Mouse (Mus musculus) c-Kit-positive CD71-negative TER-119-negative erythroid progenitor cells, embryonic 14.5 days (primary cell): ENCODE results near the gene Rab9.
"Not testable (repeated sequence)": the region's sequence is repeated elsewhere in the genome, so short reads cannot be mapped to it uniquely, and the experiment has no call there.

Source experiments
- DNase-seq: peaks from one replicate; pipeline ENCODE4 v3.0.0-alpha.2; 2013; ENCODE audit warnings: low read depth

Gene Rab9

DNA sequence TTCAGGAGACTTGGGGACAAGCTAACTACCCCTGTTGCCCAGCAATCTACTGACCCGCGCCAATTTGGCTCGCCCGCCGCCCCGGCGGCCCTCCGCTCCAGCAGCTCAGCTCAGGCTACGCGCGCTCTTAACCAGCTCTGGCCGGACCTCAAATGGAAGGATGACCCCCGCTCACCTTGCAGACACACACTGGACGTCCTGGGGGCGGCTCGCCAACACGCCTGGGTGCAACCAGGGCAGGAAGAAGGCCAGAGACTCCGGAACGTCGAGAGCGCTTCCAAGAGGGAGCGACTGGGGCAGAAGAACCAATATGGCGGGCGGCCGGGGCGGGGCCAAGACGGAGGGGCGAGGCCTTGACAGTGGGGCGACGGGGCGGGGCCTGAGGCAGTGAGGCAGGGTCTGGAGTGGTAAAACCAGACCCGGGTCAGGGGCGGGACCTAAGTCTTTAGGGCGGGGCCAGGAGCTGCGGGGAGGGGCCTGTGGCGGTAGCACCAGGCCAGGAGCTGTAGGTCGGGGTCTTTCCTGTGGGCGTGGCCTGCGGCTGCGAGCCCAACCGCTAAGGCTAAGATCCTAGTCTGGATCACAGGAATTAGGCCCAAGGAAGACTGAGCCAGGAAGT, at the start of gene Rab9:
Gene Rab9 (minus strand): TSS at position 503 of the 619 bp plus-strand sequence.
- DNase-seq, result peak; percentile 62

DNA sequence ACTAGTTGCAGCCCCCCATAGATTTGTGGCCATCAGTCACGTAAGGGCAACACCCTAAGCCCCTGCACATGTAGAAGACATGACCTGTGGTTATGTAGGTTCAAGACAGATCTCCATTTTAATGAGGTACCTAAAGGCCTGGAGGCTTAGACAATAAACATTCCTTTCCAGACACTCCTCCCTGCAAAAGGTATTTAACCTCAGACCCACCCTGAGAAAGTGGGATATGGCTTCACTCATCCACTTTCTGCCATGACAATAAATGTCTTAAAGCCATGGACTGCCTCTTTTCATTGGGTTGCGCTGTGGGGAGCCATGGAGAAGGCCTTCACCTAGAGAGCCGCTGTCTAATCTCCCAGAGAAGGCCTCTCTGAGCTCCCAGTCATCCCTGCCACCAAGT, 48.5 kb upstream of the Rab9 start:
- no peak for DNase-seq

DNA sequence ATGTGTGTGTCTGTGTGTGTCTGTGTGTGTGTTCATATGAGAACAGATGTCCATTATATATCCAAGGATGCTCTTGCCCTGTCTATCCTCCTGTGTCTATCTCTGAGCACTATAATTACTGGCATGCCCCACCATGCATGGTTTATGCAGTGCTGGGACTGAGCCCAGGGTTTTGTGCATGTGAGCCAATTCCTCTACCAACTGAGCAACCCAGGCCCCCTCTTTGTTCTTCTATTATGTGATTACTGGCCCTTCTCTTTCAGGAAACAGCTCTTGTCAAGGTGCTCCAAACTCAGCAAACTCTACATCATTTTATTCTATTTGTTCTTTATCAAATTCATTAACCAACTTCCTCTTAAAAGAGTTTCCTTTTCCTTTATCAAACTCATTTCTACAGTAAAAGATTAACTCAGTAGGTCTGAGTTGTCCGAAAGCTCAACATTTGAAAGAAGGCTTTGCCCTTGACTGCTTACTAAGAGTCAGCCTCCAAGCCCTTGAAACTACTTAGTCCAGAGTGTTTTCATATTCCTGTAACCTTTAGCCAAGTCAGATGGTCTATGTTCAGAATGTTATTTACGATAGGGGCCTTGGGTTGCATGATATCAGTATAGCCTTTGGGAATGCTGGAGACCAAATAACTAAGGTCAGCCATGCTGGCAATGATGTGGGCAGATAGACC, 46.1 kb upstream of the Rab9 start:
- no peak for DNase-seq

DNA sequence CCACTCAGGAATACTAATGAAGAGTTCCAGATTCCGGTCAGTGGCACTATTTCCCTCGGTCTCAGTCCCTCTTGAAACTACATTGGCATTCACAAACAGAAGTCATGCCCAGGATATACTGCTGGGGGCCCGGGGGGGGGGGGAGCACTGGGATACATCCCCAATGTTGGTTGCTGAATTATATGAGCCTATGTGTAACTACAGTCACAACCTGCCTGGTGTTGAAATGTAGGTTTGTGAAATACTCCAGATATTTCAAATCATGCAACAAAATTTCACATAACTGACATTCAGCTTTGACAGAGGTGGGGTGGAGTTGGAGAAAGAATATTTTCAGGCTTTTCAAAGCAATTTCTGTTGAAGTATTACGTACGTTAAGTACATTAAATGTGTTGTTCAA, 41.1 kb upstream of the Rab9 start:
- DNase-seq, result no peak

DNA sequence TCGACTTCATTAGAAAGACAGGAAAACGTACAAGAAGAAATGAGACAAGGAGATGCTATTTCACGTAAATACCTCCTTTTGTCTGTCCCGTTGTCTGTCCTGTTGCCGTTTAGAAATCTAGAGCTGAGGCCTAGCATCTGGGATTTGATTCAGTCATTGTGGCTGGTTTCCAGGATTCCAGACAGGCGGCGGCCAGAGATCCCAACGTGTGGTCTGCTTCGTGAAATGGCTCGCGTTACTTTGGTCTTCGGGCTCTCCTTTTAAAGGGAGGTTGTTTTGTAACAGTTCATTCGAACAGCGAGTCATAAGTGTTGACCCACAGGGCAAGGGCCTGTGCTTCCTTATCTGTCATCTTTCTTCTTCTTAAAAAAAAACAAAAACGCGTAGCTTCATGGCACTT, 38.7 kb upstream of the Rab9 start, which contains the start of gene Tceanc:
Gene Tceanc (minus strand): TSS at position 223 of the 400 bp plus-strand sequence.
- no peak for DNase-seq

DNA sequence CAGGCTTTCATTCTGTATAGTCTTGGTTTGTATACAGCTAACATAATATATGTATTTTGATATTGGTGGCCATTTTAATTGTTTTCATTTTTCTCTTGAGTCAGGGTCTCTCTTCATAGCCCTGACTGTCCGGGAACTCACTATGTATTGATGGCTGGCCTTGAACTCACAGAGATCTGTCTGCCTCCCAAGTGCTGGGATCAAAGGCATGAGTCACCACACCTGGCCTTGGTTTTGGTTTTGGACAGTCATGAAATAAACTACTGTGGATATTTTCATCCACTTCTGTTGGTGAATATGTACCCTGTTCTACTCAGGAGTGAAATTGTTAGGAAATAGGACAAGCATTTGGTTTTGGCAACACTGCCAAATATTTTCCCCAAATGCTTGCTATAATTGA, 37.0 kb upstream of the Rab9 start:
- no peak for DNase-seq

DNA sequence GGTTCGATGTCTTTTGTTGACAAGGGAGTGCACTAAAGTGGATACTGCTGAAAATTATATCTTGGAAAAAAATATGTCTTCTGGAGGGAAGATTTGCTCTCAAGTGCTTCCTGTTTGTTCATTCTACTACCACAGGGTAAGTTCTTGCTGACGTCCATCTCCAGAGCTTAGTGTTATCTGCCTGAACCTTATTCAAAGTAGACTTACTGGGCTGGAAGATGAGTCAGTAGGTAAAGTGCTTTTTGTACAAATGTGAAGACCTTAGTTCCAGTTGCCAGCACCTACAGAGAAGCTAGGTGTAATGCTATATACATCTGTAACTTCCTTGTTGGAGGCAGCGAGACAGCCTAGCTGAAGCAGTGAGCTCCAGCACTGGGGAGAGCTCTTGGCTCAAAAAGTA, 36.3 kb upstream of the Rab9 start:
- no peak for DNase-seq

DNA sequence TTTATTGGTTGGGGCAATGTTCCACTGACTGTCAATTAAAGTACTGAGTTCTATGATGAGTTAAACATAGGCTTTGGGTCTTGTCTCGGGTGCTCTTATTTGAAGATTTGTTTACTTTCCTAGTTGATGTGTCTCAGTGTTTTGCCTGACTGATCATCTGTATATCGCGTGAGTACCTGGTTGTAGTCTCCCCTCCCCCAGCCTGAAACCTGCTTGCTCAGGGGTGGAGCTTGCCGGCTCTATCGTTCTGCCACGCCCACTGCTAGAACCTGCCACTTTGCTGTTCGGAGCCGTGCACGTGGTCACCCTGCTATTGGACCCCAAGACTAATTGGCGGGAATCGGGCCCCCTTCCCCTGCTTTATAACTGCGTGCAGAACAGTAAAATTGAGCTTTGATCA, 34.4 kb upstream of the Rab9 start:
- DNase-seq, result not testable (repeated sequence)

DNA sequence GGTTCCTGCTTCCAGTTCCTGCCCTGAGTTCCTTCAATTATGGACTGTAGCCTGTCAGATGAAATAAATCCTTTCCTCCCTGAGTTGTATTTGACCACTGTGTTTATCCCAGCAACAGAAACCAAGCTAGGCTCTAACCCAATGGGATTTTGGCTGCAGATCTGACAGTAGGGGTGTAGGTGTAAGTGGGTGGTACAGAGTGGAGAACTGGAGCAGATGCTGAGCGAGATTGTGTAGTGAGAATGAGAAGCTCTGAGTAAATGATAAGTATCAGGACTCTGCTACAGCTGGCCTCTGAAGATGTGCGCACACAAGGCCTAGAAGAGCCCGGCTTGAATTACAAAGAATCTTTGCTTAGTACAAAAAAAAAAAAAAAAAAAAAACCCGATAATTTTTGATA, 32.4 kb upstream of the Rab9 start:
- no peak for DNase-seq

DNA sequence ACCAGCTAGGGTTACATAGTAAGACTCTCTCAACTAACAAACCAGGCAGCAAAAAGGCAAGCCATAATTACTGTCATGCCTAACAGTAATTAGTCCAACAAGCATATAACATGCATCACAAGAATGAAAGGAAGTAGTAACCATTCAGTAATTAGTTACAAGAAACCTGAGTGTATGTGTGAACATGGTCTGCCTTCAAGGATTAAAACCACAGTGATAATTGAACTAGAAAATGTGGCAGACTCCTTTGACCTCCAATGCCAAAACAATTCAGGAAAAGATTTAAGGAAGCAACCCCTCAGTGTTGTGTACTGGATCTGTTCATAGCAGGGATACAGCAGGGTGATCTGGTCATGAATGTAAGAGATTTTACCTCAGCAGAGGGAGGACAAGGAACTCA, 31.4 kb upstream of the Rab9 start:
- no peak for DNase-seq

DNA sequence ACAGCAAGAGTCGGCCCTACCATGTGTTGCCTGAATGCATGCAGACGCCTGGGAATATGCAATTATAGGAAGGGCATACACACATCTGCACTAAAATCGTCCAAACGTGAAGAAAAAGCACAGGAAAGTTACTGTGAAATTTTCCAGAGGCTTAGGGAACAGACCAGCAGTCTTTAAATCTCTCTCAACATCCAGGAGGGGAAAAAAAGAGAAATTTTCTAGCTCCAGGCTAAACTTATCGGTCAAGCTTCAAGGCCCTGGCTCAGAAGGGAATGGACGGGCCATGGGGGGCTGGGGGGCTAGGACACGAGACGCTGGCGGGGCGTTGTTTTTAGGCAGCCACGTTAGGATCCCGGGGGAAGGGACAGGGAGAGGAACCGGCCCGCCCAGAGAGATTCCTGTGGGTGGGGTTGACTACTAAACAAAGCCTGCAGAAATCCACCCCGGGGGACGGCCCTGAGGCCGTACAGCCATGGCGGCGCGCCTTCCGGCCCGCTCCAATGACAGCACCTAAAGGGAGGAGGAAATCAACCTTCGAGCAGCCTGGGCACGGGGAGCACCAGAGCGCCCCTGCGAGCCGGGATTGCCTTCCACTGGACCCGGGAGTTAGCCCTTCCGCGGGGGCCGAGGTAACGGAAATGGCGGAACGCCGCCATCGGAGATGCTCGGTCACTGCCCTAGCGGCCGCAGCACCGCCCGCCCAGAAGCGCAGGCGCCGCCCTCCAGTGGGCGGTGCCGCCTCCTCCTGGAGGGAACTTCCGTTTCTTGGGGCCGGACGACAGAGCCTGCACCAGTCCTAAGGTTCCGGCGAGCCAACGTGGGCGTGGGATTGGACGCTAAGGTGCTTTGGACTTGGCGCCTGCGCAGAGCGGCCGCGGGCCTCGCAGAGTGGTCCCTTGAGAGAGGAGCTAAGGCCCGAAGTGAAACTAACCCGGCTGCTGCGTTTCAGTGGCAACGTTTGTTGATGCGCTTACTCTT, 30.4 kb upstream of the Rab9 start:
- peak; percentile 83 for DNase-seq

DNA sequence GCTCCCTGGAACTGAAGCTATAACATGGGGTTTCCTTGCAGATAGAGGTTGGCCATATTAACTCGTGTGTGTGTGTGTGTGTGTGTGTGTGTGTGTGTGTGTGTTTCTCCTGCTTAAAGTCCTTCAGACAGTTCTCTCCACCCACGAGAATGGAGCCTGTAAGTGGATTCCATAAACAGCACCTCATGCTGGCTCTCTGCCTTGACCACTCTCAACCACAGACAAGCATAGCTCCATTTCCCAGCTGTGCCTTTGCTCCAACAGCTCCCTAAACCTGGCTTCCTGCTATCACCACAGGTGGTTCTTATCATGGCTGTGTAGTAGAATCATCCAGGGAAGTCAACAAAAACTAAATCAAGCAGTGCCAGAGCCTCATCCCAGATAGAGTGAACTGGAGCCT, 24.8 kb upstream of the Rab9 start:
- no peak for DNase-seq

DNA sequence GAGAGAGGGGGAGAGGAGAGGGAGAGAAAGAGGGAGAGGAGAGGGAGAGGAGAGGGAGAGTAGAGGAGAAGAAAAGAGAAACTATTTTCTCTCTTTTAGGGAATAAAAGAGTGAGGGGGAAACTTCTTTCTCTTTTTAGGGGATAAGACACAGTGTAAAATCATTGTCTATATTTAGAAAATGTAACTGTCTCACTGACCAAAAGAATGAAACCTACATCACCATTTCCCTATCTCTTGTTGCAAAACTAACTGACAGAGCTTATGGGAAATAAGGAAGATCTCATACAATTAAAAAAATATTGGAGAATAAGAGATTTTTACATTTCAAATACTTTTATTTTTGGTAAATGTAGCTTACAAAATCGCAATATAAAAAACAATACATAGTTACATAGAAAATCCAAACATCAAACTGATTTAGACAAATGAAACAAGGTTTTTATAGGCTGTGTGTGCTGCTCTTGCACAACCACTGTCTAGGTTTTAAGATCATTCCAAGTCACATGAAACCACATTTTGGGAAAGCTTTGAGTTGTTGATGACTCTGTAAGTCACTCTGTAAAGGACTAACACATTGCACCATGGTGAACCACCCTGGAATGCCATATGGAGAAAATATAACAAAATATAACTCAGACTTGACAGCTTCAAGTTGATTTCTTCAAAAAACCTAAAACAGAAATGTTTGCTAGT, 20.0 kb upstream of the Rab9 start:
- no peak for DNase-seq

DNA sequence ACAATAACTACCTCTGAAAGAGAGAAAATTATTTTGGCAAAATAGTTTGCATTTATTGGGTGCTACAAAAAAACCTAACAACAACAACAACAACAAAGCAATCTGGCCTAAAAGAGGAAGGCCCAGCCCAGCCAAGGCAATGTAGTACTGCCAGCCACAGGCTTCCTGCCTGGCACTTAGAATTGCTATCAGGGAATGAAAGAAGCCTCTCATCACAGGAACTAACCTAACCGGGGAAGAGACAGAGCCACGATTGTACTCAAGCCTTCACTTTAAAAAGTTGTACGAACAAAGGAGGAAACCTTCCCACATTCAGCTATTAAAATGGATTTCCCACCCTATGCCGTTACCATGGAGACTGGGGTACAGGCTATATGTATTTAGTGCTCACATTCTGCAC, 18.1 kb upstream of the Rab9 start:
- DNase-seq, result no peak

DNA sequence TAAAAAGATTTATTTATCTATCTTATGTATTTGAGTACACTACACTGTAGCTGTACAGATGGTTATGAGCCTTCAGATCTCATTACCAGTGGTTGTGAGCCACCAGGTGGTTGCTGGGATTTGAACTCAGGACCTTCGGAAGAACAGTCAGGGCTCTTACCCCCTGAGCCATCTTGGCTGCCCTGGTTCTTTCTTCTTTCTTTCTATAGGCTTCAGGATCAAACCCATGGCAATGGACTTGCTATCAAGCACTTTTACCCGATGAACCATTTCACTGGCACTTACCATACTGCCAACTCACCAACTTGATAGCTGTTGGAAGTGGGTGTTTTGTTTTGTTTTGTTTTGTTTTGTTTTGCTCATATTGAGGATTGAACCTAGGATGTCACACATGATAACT, 15.4 kb upstream of the Rab9 start:
- DNase-seq, result no peak

DNA sequence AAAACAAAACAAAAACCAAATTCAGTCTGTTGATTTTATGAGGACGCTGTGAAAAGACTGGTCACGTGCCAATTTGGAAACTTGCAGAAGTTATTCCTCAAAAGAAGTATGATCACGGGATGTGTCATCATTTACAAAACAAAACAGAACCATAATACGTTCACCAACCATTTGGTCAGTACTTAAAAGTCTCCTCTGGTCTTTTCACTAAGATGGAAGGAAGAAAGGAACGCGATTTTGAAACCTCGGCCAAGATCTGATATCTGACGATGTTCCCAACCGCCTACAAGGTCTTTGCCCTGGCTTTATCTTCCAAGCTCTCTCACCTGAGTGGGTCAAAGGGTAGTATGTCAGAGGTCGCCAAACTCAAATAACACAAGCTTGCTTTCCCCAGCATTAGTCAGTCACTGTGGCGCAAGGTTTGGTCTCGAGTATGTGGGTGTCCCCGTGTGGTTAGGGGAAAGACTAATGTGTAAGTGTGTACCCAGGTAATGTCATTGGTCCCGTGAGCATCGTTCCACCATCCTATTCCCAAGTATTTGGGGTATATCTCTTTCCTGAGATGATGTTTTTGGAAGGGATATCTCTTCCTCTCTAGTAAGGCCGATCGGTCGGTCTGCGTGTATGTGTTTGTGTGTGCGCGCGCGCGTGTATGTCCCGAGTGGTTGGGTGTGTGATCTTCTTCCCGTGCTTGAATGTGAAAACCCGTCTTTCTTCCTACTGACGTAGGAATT, 869 bp downstream of the Rab9 start:
- no peak for DNase-seq

DNA sequence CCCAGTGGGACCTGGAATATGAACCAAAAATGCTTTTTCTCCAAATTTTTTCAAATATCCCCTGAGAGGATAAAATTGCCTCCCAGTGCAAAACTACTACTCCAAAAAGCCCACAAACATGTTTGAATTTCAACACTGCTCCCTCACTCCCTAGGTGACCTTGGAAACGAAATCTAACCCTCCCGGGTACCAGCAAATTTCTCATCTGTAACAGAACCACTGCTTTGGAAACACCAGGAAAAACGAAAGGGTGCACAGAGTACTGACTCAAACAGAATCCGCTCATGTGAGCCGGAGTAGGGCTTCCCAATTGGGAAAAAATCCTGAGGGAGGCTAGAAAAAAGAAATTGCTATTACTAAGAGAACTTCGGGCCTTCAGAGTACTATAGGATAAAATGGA, 2.3 kb downstream of the Rab9 start:
- DNase-seq, result no peak

DNA sequence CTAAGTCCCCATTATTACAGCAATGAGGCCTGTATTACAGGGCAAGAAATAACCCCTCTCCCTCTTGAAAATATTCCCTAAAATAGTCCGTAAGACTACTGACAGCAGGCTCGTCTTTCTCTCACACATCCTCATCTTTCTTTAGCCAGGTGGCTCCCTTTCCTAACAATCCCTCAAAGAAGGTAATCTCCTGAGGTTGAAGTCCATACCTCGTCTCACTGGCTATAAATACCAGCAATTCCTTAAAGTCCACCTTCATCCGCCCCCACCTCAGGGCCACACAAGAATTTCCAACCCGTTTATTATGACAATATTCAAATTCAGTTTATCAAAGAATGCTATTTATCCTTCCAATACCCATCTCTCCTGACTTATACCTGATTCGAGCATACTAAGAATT, 7.1 kb downstream of the Rab9 start:
- DNase-seq, result no peak

DNA sequence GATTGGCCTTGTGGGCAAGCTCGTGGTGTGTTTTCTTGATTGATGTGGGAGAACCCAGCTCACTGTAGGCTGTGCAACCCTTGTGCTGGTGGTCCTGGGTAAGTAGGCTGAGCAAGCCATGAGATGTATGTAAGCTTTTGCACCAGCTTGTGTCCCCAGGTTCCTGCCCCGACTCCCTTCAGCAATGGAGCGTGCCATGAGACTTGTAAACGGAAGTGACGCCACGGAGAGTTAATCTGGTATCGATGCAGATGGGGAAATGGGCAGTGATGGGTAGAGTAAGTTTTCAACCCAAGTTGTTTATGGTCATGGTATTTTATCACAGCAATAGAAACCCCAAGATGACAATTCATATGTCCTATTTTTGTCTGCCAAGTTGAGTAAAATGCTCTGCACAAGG, 11.3 kb downstream of the Rab9 start:
- no peak for DNase-seq

DNA sequence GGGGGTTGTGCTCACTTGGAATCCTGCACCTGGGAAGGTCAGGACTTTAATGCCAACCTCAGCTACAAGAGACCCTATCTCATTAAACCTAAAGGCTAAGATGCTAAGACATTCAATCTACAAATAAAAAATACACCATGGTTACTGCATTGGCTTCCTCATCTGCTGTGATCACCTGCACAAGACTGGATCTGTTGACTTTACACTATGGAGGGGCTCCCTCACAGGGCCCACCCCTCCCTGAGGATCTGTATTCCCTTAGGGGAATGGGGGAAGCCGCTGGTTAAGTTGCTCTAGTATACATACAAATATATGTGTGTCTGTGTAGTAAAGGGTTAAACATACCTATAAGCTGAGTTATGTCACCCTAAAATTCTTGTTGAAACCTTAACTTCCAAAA, 24.1 kb downstream of the Rab9 start:
- DNase-seq, result no peak

DNA sequence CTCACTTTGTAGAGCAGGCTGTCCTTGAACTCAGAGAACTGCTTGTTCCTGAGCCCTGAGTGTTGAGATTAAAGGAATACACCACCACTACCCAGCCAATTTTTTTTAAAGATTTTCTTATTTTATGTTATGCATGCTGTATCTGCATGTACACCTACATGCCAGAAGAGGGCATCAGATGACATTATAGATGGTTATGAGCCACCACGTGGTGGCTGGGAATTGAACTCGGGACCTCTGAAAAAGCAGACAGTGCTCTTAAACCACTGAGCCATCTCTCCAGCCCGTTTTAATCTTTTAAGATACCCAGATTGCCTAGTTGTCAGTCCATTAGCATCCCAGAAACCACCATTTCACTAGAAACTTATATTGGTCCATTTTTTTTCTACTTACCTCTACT, 25.3 kb downstream of the Rab9 start:
- no peak for DNase-seq

DNA sequence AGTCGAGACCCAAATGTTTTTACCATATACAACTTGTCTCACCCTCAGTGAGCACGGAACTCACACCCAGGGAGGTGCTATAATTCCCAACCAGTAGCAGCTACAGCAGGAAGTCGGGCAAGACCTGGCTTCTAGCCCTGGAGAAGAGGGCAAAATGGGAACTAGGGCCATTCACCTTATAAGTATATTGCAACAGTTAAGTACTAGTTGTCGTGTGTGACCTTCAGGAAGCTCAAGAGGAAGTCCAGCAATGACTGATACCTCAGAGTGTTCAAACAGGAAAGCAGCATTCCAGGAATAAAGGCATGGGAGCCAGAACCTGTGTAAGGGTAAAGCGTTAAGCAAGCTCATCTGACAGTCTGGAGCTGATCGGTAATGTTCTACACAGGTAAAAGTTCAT, 26.1 kb downstream of the Rab9 start:
- DNase-seq, result no peak
